Mouse (Mus musculus) intestine, postnatal 0 days (tissue): ENCODE measurements around the gene Ddx50. TPM values are rescaled to one million over a fixed set of nuclear protein-coding genes. Genes with fewer than 3 reads are reported as not detected.

Experiments
- ATAC-seq: fragments of 200-750 bp; cut with Nextera tagmentation; 2 replicates; pipeline ENCODE4 v1.8.0; 2017; ENCODE audit warnings: mild to moderate bottlenecking, moderate TSS enrichment, moderate library complexity
- H3K27ac ChIP-seq: fragments of 300-500 bp; sonication (generic); 2 replicates; pipeline ENCODE4 v1.5.1; 2014; ENCODE audit warnings: mild to moderate bottlenecking, low read depth, low read length, moderate library complexity
- H3K27me3 ChIP-seq: fragments of 300-500 bp; sonication (generic); replicated peaks from 2 replicates; pipeline ENCODE4 v1.6.1; 2014; ENCODE audit warnings: low read length, mixed read lengths; ENCODE audit not compliant: control insufficient read depth, insufficient read depth
- H3K36me3 ChIP-seq: fragments of 300-500 bp; sonication (generic); 2 replicates; pipeline ENCODE4 v1.6.1; 2014; ENCODE audit warnings: mild to moderate bottlenecking, moderate library complexity; ENCODE audit not compliant: control insufficient read depth, insufficient read depth
- H3K4me1 ChIP-seq: fragments of 300-500 bp; sonication (generic); replicated peaks from 2 replicates; pipeline ENCODE4 v1.6.1; 2014; ENCODE audit warnings: antibody characterized with exemption, low read length, mixed read lengths; ENCODE audit not compliant: control insufficient read depth, insufficient read depth
- H3K4me2 ChIP-seq: fragments of 300-500 bp; sonication (generic); replicated peaks from 2 replicates; pipeline ENCODE4 v1.6.1; 2014; ENCODE audit warnings: low read depth, mild to moderate bottlenecking, moderate library complexity
- H3K4me3 ChIP-seq: fragments of 300-500 bp; sonication (generic); 2 replicates; pipeline ENCODE4 v1.5.1; 2014; ENCODE audit warnings: low read depth, low read length
- H3K9ac ChIP-seq: fragments of 300-500 bp; sonication (generic); 2 replicates; pipeline ENCODE4 v1.6.1; 2014; ENCODE audit warnings: mild to moderate bottlenecking, low read depth, low read length
- H3K9me3 ChIP-seq: fragments of 300-500 bp; sonication (generic); 2 replicates; pipeline ENCODE4 v1.6.1; 2016; ENCODE audit warnings: mixed run types; ENCODE audit not compliant: control insufficient read depth
- CTCF ChIP-seq: sonication (generic); IDR thresholded peaks from 2 replicates; pipeline ENCODE4 v1.5.1; 2016; ENCODE audit warnings: low read depth, mild to moderate bottlenecking, control low read depth, antibody characterized with exemption, moderate library complexity
- WGBS: fragments of 180-500 bp; shearing (Covaris S2); extraction: QIAGEN DNeasy Blood & Tissue Kit; methylation state at CpG from one replicate; pipeline ENCODE4 v1.1.7; 2014; 5-methylcytosine and 5-hydroxymethylcytosine counted together
- polyA plus RNA-seq: library from polyadenylated mRNA; unstranded; fragments of >200 nt; fragmentation: Nextera tagmentation; extraction: Ambion mirVana; gene quantifications from 2 replicates; pipeline ENCODE4 v1.2.1, GENCODE M21; 2015

Ddx50 gene
- polyA plus RNA-seq, 1 experiment from 2014 or later = 69.6 TPM

DNA sequence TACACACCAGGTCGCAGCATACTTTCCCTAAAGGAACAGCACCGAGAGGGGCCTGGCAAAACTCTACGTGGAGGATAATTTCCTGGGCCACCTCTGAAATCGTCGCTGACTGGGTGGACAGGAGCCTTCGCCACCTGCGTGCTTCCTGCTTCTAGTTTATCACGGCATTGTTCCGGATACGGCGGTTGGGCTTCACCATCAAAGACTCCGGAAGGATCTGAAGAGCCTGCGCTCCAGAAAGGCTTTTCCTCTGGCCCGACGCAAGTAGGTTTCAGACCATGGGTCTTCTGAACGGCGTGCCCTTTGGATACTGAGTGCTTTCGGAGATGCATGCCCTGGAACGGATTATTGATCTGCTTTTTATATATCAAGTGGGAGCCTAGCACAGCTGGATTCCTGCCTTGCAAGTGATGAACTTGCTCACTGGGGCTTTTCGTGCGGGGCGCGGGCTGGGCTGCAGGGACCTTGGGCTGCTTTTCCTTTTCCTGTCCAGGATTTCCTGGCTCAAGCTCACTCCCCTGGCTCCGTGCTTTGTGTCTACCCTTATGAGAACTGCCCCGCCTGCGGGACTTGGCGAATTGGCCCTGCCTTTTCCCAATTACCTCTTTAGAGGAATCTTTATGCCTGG lies 14.1 kb upstream of the Ddx50 start:
- no peaks in the 10 kb centered on the region for H3K9me3 ChIP-seq
- 56% methylated on average over 27 of the region's 27 CpGs for WGBS
- peak overlapping the region; percentile 24 for H3K4me3 ChIP-seq
- no peak for ATAC-seq
- TF ChIP-seq CTCF = no peak
- no peak overlapping the region for H3K9ac ChIP-seq
- H3K27ac ChIP-seq = peak overlapping the region; percentile 57
- no peaks in the 10 kb centered on the region for H3K27me3 ChIP-seq
- peak overlapping the region; percentile 57 for H3K4me2 ChIP-seq
- no peaks in the 10 kb centered on the region for H3K4me1 ChIP-seq
- no peaks in the 10 kb centered on the region for H3K36me3 ChIP-seq

DNA sequence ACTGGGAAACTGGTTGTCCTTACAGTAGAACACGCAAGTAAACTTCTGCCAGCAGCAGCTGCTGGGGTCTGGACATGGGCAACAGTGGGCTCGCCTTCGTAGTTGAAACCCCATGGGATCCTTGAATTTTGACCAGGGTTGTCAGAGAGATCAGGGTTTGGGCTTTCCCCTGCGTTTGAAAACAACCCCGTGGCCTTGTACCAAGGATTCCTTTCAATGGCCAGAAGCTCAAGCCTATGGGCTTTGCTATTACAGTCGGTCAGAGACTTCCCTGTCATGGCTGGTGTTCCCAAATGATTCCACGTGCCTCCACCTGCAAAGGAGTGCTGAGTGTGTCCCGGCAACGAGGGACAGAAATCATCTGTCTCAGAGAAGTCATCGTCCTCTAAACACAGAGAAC lies 13.2 kb upstream of the Ddx50 start:
- H3K4me1 ChIP-seq = no peaks in the 10 kb centered on the region
- WGBS = 84% methylated on average over 10 of the region's 10 CpGs
- no peaks in the 10 kb centered on the region for H3K9me3 ChIP-seq
- no peak overlapping the region for H3K4me3 ChIP-seq
- H3K9ac ChIP-seq = no peak overlapping the region
- no peaks in the 10 kb centered on the region for H3K27me3 ChIP-seq
- H3K27ac ChIP-seq = peak overlapping the region; percentile 57; the same call in 1 of the 2 replicates
- H3K4me2 ChIP-seq = no peak overlapping the region
- ATAC-seq = no peak
- no peaks in the 10 kb centered on the region for H3K36me3 ChIP-seq
- TF ChIP-seq CTCF = no peak

DNA sequence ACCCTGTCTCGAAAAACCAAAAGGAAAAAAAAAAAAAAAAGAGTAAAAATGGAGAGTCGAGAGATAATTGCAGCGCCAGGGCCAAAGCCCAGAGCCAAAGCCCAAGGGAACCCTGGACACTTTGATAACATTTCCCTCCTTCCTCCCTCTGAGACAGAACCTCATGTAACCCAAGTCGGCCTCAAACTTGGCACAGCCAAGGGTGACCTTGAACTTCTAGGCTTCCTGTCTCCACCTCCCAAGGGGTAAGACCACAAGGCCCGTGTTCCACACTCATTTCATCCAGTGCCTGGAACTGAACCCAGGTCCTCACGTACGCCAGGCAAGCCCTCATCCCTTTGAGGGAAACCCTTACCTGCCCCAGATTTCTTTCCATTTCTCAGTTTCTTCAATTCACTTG lies 5.7 kb upstream of the Ddx50 start:
- TF ChIP-seq CTCF = no peak
- no peaks in the 10 kb centered on the region for H3K27me3 ChIP-seq
- H3K4me1 ChIP-seq = no peaks in the 10 kb centered on the region
- 78% methylated on average over 7 of the region's 7 CpGs for WGBS
- no peaks in the 10 kb centered on the region for H3K9me3 ChIP-seq
- no peak overlapping the region for H3K9ac ChIP-seq
- no peaks in the 10 kb centered on the region for H3K36me3 ChIP-seq
- no peak overlapping the region for H3K4me3 ChIP-seq
- ATAC-seq = no peak
- H3K27ac ChIP-seq = no peak overlapping the region
- no peak overlapping the region for H3K4me2 ChIP-seq

DNA sequence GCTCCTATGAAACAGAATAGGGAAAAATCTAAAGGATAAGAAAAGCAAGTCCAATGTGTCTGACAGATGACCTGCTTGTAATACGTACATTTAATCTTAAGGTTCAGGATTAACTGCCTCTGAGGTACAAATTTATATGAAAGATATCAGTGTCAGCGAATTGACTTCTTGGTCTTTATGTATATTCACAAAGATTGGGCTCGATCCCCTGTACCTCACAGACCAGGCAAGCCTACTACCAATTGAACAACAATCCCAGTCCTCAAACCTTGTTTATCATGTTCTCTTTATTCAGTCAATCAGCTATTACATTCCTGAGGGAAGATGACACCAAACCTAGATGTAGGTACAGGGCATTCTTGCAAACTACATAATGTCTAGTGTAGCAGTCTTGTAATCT lies 943 bp upstream of the Ddx50 start:
- H3K9ac ChIP-seq = peak overlapping the region; percentile 35; the same call in 1 of the 2 replicates
- H3K27me3 ChIP-seq = no peaks in the 10 kb centered on the region
- no peaks in the 10 kb centered on the region for H3K9me3 ChIP-seq
- ATAC-seq = no peak
- H3K27ac ChIP-seq = peak overlapping the region; percentile 94
- TF ChIP-seq CTCF = no peak
- H3K4me1 ChIP-seq = 0 out of 2 replicates have a peak, but pooled peaks cover 2% of the 10 kb centered on the region
- peak overlapping the region; percentile 82 for H3K4me2 ChIP-seq
- peak overlapping the region; percentile 94 for H3K4me3 ChIP-seq
- H3K36me3 ChIP-seq = no peaks in the 10 kb centered on the region
- 18% methylated on average over 3 of the region's 3 CpGs for WGBS

DNA sequence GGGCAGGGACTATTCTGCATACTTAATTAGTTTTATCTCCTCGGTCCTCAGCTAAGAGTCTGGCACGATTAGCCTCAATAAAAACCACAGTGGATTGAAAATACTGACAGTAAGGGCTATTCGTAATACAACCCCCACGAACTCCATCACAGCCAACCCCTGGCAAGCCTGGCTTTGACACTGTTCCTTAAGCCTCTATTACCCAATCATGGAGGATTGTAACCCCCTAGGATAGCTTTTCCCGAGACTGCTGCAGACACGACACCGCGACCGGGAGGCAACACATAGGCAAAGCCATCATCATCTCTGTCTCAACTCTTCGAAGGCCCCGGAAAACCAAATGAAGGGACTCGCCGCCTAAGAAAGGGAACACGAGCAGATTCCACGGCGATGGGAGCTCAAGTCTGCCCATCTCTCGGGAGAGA lies 648 bp downstream of the Ddx50 start:
- Histone ChIP-seq H3K9ac (peak overlapping the region; percentile 87), H3K4me1 (0 out of 2 replicates have a peak, but pooled peaks cover 2% of the 10 kb centered on the region), H3K27me3 (no peaks in the 10 kb centered on the region), H3K4me2 (peak overlapping the region; percentile 82), H3K4me3 (peak overlapping the region; percentile 94), H3K9me3 (no peaks in the 10 kb centered on the region), H3K36me3 (0 out of 2 replicates have a peak, but pooled peaks cover 5% of the 10 kb centered on the region), H3K27ac (peak overlapping the region; percentile 94)
- ATAC-seq = no peak
- TF ChIP-seq CTCF = no peak
- 0% methylated on average over 17 of the region's 17 CpGs for WGBS

DNA sequence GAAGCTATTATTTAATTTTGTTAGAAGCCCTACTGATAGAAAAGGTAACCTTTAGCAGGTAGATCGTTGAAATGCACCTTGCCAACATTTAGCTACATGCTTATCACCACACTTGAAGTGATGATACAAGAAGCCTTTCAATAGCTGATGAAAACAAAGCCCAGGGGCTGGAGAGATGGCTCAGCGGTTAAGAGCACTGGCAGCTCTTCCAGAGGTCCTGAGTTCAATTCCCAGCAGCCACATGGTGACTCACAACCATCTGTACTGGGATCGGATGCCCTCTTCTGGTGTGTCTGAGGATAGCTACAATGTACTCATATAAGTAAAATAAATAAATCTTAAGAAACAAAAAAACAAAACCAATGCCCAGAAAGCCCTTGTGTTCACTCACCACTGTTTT lies 46.9 kb downstream of the Ddx50 start:
- H3K27ac ChIP-seq = no peak overlapping the region
- TF ChIP-seq CTCF = no peak
- 85% methylated on average over 3 of the region's 3 CpGs for WGBS
- no peaks in the 10 kb centered on the region for H3K36me3 ChIP-seq
- no peak for ATAC-seq
- no peak overlapping the region for H3K4me2 ChIP-seq
- no peaks in the 10 kb centered on the region for H3K9me3 ChIP-seq
- no peaks in the 10 kb centered on the region for H3K4me1 ChIP-seq
- H3K27me3 ChIP-seq = no peaks in the 10 kb centered on the region
- H3K9ac ChIP-seq = no peak overlapping the region
- no peak overlapping the region for H3K4me3 ChIP-seq
